Mouse (Mus musculus) cortical plate, adult 2 months (tissue): Measurements from ENCODE around the gene Pnpla2. TPM values are rescaled to one million over a fixed set of nuclear protein-coding genes. Genes with fewer than 3 reads are reported as not detected.
A peak's percentile ranks its signal among the peaks of the same experiment; 100 is the strongest.

ENCODE experiments used
- H3K27ac ChIP-seq: fragments of 200-500 bp; 2 replicates; pipeline ENCODE4 v1.5.1; 2012; ENCODE audit warnings: low read length, control low read depth, inconsistent platforms; ENCODE audit not compliant: insufficient read depth
- H3K4me1 ChIP-seq: fragments of 200-500 bp; 2 replicates; pipeline ENCODE4 v1.6.1; 2011; ENCODE audit warnings: low read length; ENCODE audit not compliant: control insufficient read depth, insufficient read depth
- H3K4me3 ChIP-seq: fragments of 200-500 bp; 2 replicates; pipeline ENCODE4 v1.5.1; 2011; ENCODE audit warnings: mild to moderate bottlenecking, low read length, control low read depth; ENCODE audit not compliant: insufficient read depth
- CTCF ChIP-seq: fragments of 200-500 bp; IDR thresholded peaks from 2 replicates; pipeline ENCODE4 v1.5.1; 2011; ENCODE audit warnings: mild to moderate bottlenecking, control low read depth, low read length; ENCODE audit not compliant: insufficient read depth; ENCODE audit errors: extremely low read depth
- POLR2A ChIP-seq: fragments of 200-500 bp; IDR thresholded peaks from 2 replicates; pipeline ENCODE4 v1.6.1; 2011; ENCODE audit warnings: mild to moderate bottlenecking, low read length, control low read depth; ENCODE audit not compliant: insufficient read depth; ENCODE audit errors: extremely low read depth
- polyA plus RNA-seq: library from polyadenylated mRNA; depleted of rRNA; stranded (reverse); fragments of >200 nt; gene quantifications from 2 replicates; pipeline ENCODE4 v1.2.3, GENCODE M21; 2012

Pnpla2 gene
- polyA plus RNA-seq, 1 experiment = 32.2 TPM

DNA sequence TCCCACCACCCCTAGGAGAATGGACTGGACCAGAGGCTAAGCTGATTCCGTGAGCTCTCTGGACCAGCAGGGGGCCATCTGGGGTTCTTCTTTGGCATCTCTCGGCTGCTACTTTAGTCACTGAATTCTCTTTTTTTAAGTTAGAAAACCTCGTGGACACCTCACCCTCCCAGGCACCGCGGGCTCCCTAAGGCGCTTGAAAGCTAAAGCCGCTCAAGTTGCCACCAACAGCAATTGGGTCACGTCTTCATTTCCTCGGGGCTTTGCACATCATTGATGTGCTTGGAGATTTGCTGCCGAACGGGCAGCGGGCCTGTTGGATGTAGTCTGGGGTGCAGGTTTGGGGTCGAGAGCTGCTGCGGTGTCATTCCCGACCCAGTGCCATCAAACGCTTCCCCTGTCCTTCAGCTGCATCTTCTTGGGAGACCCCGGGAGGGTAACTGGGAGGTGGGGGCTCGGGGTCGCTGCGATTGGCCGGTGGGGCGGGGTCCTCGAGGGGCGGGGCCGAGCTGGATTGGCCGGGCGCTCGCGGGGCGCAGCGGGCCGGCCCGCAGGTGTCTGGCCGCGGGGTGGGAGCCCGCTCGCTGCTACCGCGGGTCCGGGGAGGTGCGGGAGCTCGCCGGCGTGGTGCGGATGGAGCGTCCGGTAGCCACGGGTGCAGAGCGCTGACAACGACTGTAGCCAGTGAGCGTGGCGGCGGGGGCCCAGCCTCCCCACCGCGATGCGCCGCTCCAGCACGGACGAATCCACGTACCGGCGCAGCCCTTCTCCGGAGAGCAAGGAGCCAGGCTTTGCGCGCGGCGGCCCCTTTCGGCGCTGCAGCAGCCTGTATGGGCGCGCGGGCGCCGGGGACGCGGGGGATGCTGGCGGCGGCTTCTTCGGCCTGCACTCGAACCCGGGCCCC, 26.8 kb downstream of the Pnpla2 start:
- Histone ChIP-seq H3K4me3 (peak overlapping the region; percentile 26), H3K4me1 (no peaks in the 10 kb centered on the region), H3K27ac (no peak overlapping the region)
- TF ChIP-seq POLR2A (no peak), CTCF (peak; percentile 27; the same call in 1 of the 2 replicates)

- H3K4me1 ChIP-seq = no peaks in the 10 kb centered on the region
- peak overlapping the region; percentile 26 for H3K4me3 ChIP-seq
- TF ChIP-seq CTCF = no peak
- TF ChIP-seq POLR2A = no peak
- H3K27ac ChIP-seq = no peak overlapping the region
Observed at GRCm38 (mm10) chr7:141482531-141483024, 27.6 kb downstream of the Pnpla2 start.

- H3K4me1 ChIP-seq = no peaks in the 10 kb centered on the region
- TF ChIP-seq CTCF (no peak), POLR2A (no peak)
- H3K4me3 ChIP-seq = no peak overlapping the region
- no peak overlapping the region for H3K27ac ChIP-seq
Observed at GRCm38 (mm10) chr7:141483114-141483653, 28.2 kb downstream of the Pnpla2 start.

GRCm38 (mm10) chr7:141484186-141485120, 29.5 kb downstream of the Pnpla2 start:
- TF ChIP-seq POLR2A (no peak), CTCF (no peak)
- Histone ChIP-seq H3K4me3 (no peak overlapping the region), H3K27ac (no peak overlapping the region), H3K4me1 (no peaks in the 10 kb centered on the region)

DNA sequence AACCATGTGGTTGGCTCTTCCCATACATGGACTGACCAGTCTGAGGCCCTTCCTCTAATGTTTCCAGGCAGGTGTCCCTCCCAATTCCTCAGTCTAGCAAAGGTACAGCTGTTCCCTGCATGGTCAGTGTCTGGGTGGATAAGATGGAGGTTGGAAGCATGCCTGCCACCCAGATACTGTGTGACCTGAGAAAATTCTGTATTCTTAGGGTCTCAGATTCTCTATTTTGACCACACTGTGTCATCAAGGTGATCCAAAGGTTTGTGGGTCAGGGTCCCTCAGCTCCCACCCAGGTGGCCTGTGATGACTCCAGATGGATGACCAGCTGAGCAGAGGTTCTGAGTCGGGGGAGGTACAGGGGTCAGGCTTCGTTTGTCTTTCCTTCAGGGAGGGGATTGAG, 30.2 kb downstream of the Pnpla2 start:
- Histone ChIP-seq H3K4me3 (no peak overlapping the region), H3K27ac (no peak overlapping the region), H3K4me1 (no peaks in the 10 kb centered on the region)
- TF ChIP-seq CTCF (no peak), POLR2A (no peak)

DNA sequence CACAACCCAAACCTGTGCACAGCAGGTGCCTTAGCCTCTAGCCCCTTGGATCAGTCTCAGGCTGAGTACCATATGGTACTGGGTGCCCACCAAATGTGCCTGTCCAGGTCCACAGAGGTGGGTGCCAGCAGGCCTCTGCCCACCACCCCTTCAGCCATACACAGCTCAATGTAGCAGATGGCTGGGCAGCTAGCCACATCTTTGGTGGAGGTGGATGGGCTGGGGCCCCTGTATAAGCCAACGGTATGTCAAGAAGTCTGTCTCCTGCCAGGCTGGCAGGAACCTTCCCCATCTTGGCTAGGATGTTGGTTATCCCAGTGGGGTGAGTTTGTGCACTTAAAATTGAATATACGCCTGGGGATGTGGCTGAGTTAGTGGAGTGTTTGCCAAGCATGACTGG, 30.6 kb downstream of the Pnpla2 start:
- no peaks in the 10 kb centered on the region for H3K4me1 ChIP-seq
- no peak overlapping the region for H3K27ac ChIP-seq
- TF ChIP-seq POLR2A = no peak
- TF ChIP-seq CTCF = no peak
- no peak overlapping the region for H3K4me3 ChIP-seq

DNA sequence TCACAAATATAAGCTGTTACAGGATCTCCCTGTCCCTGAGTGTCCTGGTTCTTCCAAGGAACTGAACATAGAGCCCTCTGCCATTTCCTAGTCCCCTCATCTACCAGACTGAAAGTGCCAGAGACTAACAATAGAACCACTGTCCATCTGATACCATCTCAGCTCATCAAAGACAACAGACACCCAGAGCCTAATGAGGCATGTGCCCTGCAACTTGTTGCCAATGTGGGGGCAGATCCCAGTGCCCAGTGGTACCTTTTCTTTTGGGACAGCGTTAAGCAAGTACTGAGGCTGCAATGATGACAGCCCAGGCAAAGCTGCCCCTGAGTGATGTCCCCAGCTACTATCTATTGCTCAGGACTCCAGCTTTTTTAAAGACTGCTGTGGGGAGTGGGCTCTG, 31.2 kb downstream of the Pnpla2 start:
- no peaks in the 10 kb centered on the region for H3K4me1 ChIP-seq
- H3K27ac ChIP-seq = no peak overlapping the region
- no peak overlapping the region for H3K4me3 ChIP-seq
- TF ChIP-seq POLR2A (no peak), CTCF (no peak)

DNA sequence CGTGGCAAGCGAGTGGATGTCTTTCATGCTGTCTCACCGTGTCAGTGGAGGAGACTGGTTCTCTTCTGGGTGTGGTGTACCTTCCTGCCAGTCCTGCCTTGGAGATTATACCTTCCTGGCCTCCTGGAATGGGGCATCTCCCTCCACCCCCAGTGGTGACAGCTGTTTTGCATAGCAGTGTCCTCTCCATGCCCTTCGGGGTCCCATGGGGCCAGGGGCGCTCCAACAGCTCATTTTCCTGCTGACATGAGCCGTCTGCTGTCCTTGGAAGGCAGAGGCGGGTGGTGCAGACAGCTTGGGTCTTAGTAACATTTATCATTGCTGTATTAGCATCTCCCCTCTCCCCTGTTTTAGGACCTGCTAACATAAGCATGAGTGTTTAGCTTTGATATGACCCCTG, 32.1 kb downstream of the Pnpla2 start:
- H3K4me3 ChIP-seq = no peak overlapping the region
- H3K27ac ChIP-seq = no peak overlapping the region
- H3K4me1 ChIP-seq = no peaks in the 10 kb centered on the region
- TF ChIP-seq POLR2A (no peak), CTCF (no peak)

DNA sequence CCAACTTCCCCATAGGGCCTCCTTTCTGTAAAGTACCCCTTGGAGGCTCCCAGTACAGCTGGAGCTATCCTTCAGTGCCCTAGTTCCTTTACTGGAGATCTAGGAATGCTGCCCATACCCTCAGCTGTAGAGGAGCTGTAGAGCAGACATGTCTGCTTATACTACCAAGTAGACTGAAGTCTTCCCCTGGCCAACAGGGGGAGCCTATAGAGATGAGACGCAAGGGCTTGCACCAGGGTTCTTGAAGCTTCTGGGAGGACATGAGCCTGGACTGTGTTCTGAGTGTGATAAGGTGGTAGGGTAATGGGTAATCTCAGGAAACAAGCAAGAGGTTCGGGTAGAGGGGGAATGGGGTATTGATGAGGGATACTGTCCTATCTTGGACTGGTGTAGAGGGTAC, 36.2 kb downstream of the Pnpla2 start:
- Histone ChIP-seq H3K4me1 (no peaks in the 10 kb centered on the region), H3K27ac (no peak overlapping the region), H3K4me3 (no peak overlapping the region)
- TF ChIP-seq CTCF (peak; percentile 21; the same call in 1 of the 2 replicates), POLR2A (no peak)

- H3K4me3 ChIP-seq = no peak overlapping the region
- TF ChIP-seq POLR2A = no peak
- no peak for TF ChIP-seq CTCF
- H3K4me1 ChIP-seq = no peaks in the 10 kb centered on the region
- H3K27ac ChIP-seq = no peak overlapping the region
Observed at GRCm38 (mm10) chr7:141492738-141493137, 37.7 kb downstream of the Pnpla2 start.
